Mouse (Mus musculus): ENCODE data around the gene Orai3. TPM values are rescaled to one million over a fixed set of nuclear protein-coding genes. Genes with fewer than 3 reads are reported as not detected.
A peak's percentile ranks its signal among the peaks of the same experiment; 100 is the strongest.

The Orai3 gene
- polyA plus RNA-seq, 1 experiment, result 50.3 TPM

DNA sequence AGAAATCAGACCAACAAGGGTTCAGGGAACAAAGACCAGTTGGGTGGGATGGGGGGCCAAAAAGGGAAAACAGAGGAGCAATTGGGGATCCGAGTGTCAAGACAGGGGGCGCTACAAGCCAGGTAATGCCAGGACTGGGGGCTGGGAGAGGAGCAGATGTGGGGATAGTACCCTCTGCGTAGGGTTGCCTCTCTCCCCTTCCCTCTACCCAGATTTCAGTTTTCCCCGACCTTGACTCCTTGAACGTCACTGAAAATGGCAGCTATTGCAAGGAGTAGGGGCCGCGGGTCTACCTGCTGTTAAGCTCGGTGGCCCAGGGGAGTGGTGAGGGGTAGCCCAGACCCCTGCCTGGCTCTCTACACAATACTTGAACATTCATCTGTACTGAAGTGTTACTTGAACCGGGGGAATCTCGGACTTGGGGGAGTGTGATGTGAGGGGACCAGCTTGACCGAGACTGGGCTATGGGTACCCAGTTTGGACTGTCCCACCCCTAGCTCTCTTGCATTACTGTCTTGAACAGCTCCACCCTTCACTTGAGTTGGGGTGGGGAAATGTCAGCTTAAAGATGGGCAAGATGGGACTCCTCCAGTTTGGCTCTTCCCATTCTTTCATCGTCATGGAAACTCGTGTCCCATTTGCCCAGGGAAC is 1.1 kb upstream of the Orai3 start:
- H3K4me3 ChIP-seq (ENCODE audit: extremely low read depth, insufficient read depth, insufficient read length), result no peak overlapping the region
- no peak for TF ChIP-seq POLR2A (IDR thresholded peaks at IDR 0.05; ENCODE audit: low read depth, low read length)
- peak; percentile 15; the same call in 1 of the 2 replicates for TF ChIP-seq CTCF (IDR thresholded peaks at IDR 0.05; ENCODE audit: extremely low read depth, insufficient read depth, insufficient read length, insufficient replicate concordance)
- H3K27me3 ChIP-seq (ENCODE audit: control insufficient read depth, insufficient read depth, low read length), result no peaks in the 10 kb centered on the region
- H3K27ac ChIP-seq (ENCODE audit: insufficient read depth, low read length), result no peak overlapping the region
- H3K36me3 ChIP-seq (ENCODE audit: control insufficient read depth, insufficient read depth, low read length), result no peaks in the 10 kb centered on the region
- DNase-seq (ENCODE audit: low read depth in 1 of 2, low spot score in 2 of 2), result no peak
- H3K4me1 ChIP-seq (ENCODE audit: control insufficient read depth, insufficient read depth, insufficient read length), result peaks cover 5% of the 10 kb centered on the region; the same call in 1 of the 2 replicates
- 65% methylated on average over 13 of the region's 13 CpGs for WGBS

DNA sequence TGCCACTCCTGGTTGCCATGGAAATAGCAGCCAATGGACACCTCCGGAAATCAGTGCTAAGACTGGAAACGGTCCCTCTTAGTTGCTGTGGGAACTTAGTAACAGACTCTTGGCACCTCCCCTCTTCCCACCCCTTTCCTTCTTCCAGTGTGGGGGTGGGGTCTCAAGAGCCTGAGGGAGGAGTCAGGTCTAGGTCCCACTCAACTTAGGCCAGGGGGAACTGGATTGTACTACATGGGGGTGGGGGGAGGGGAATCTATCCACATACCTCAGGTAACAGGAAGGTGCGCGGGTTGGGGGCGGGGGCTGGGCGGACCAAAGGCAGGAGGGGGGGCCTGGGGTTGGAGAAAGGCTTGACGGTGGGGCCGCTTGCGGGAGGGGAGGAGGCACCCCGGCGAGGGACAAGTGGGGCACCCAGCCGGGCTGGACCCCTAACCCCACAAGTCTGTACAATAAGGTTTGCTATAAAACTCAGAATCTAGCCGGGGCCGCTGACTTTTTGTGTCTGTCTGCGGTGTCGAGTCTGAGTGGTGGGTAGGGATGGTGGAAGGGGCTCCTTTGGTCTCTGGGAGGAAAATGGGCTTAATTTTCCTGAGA is 520 bp upstream of the Orai3 start:
- H3K4me3 ChIP-seq (ENCODE audit: extremely low read depth, insufficient read depth, insufficient read length), result peak overlapping the region; percentile 95
- WGBS, result 1% methylated on average over 16 of the region's 16 CpGs
- H3K27ac ChIP-seq (ENCODE audit: insufficient read depth, low read length), result peak overlapping the region; percentile 93
- TF ChIP-seq POLR2A (IDR thresholded peaks at IDR 0.05; ENCODE audit: low read depth, low read length) (no peak), CTCF (IDR thresholded peaks at IDR 0.05; ENCODE audit: extremely low read depth, insufficient read depth, insufficient read length, insufficient replicate concordance) (no peak)
- no peaks in the 10 kb centered on the region for H3K36me3 ChIP-seq (ENCODE audit: control insufficient read depth, insufficient read depth, low read length)
- H3K4me1 ChIP-seq (ENCODE audit: control insufficient read depth, insufficient read depth, insufficient read length), result peaks cover 4% of the 10 kb centered on the region; the same call in 1 of the 2 replicates
- peak; percentile 39 to 56 for DNase-seq (ENCODE audit: low read depth in 1 of 2, low spot score in 2 of 2)
- H3K27me3 ChIP-seq (ENCODE audit: control insufficient read depth, insufficient read depth, low read length), result no peaks in the 10 kb centered on the region

DNA sequence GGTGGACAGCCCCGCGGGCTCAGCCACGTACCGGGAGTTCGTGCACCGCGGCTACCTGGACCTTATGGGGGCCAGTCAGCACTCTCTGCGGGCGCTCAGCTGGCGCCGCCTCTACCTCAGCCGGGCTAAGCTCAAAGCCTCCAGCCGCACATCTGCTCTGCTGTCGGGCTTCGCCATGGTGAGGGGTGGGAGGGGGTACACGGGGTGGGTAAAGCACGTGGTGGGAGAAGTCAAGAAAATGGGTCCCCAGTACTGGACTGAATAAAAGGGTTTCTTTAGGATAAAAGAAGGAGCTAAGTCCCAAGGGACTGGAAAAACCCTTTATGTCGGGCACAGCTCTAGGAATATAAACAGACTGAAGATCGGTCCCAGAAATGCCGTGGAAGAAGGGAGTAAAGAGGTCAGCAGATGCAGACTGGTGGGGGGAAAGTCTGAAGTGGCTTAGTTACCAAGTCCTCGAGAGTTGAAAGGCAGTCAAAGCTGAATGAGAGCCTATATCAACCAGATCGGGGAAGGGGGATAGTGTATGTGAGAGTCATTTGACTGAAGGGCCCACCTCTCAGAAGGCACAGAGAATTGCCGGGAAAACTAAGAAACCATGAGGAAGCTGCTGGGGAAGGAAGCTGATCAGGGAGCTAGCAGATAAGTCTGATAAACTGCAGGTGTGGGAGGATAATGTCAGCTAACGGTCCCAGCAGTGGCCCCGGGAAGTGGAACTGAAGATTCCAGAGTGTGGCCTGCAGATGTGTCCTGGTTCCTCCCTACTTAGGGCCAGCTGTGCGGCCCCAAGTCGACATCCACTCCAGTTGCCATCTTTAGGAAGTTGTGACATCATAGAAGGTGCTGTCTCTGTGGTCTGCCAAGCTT is 657 bp downstream of the Orai3 start:
- no peak for DNase-seq (ENCODE audit: low read depth in 1 of 2, low spot score in 2 of 2)
- 3% methylated on average over 27 of the region's 27 CpGs for WGBS
- no peaks in the 10 kb centered on the region for H3K27me3 ChIP-seq (ENCODE audit: control insufficient read depth, insufficient read depth, low read length)
- TF ChIP-seq POLR2A (IDR thresholded peaks at IDR 0.05; ENCODE audit: low read depth, low read length) (no peak), CTCF (IDR thresholded peaks at IDR 0.05; ENCODE audit: extremely low read depth, insufficient read depth, insufficient read length, insufficient replicate concordance) (no peak)
- peak overlapping the region; percentile 95 for H3K4me3 ChIP-seq (ENCODE audit: extremely low read depth, insufficient read depth, insufficient read length)
- no peaks in the 10 kb centered on the region for H3K36me3 ChIP-seq (ENCODE audit: control insufficient read depth, insufficient read depth, low read length)
- H3K27ac ChIP-seq (ENCODE audit: insufficient read depth, low read length), result peak overlapping the region; percentile 93
- H3K4me1 ChIP-seq (ENCODE audit: control insufficient read depth, insufficient read depth, insufficient read length), result peaks cover 3% of the 10 kb centered on the region; the same call in 1 of the 2 replicates

DNA sequence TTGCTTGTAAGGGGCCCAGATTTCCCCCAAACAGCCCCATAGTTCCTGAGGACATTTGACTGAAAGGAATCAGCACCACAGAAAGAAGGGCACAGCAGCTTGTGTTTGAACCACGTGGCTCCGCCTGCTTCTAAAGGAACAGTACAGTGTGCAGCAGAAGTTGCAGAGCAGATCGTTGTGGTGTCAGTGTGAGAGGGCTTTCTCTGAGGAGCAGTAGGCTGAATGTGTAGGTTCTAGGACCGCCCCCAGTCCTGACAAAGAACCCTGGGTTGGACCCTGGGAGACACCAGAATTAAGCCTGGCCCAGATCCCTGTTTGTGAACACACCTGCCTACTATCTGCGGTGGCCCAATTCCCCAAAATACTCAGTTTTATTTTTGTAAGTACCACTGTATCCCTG is 1.6 kb downstream of the Orai3 start:
- Histone ChIP-seq H3K27ac (ENCODE audit: insufficient read depth, low read length) (no peak overlapping the region), H3K36me3 (ENCODE audit: control insufficient read depth, insufficient read depth, low read length) (no peaks in the 10 kb centered on the region), H3K27me3 (ENCODE audit: control insufficient read depth, insufficient read depth, low read length) (no peaks in the 10 kb centered on the region), H3K4me3 (ENCODE audit: extremely low read depth, insufficient read depth, insufficient read length) (no peak overlapping the region), H3K4me1 (ENCODE audit: control insufficient read depth, insufficient read depth, insufficient read length) (peaks cover 3% of the 10 kb centered on the region; the same call in 1 of the 2 replicates)
- DNase-seq (ENCODE audit: low read depth in 1 of 2, low spot score in 2 of 2), result no peak
- 56% methylated on average over 5 of the region's 5 CpGs for WGBS
- no peak for TF ChIP-seq POLR2A (IDR thresholded peaks at IDR 0.05; ENCODE audit: low read depth, low read length)
- TF ChIP-seq CTCF (IDR thresholded peaks at IDR 0.05; ENCODE audit: extremely low read depth, insufficient read depth, insufficient read length, insufficient replicate concordance), result no peak

DNA sequence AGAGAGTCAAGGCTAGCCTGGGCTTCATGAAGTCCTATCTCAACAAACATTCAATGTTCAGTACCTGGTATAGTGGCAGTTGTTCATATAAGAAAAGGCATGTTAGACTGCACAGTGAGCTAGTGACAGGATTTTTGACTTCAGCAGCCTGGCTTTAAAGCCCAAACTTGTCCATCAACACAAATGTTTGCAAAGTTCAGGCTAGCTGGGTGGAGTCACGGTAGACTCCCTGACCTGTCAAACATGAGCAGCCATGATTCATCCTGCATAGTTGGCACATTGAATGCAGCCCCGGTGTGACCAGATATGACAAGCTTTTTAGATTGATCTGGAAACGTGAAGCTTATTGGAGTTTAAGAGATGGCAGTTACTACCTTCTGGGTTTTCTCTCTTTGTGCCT is 2.5 kb downstream of the Orai3 start:
- no peak for TF ChIP-seq CTCF (IDR thresholded peaks at IDR 0.05; ENCODE audit: extremely low read depth, insufficient read depth, insufficient read length, insufficient replicate concordance)
- TF ChIP-seq POLR2A (IDR thresholded peaks at IDR 0.05; ENCODE audit: low read depth, low read length), result no peak
- H3K4me1 ChIP-seq (ENCODE audit: control insufficient read depth, insufficient read depth, insufficient read length), result peaks cover 3% of the 10 kb centered on the region; the same call in 1 of the 2 replicates
- no peaks in the 10 kb centered on the region for H3K27me3 ChIP-seq (ENCODE audit: control insufficient read depth, insufficient read depth, low read length)
- H3K4me3 ChIP-seq (ENCODE audit: extremely low read depth, insufficient read depth, insufficient read length), result no peak overlapping the region
- DNase-seq (ENCODE audit: low read depth in 1 of 2, low spot score in 2 of 2), result no peak
- no peaks in the 10 kb centered on the region for H3K36me3 ChIP-seq (ENCODE audit: control insufficient read depth, insufficient read depth, low read length)
- 76% methylated on average over 3 of the region's 3 CpGs for WGBS
- no peak overlapping the region for H3K27ac ChIP-seq (ENCODE audit: insufficient read depth, low read length)

DNA sequence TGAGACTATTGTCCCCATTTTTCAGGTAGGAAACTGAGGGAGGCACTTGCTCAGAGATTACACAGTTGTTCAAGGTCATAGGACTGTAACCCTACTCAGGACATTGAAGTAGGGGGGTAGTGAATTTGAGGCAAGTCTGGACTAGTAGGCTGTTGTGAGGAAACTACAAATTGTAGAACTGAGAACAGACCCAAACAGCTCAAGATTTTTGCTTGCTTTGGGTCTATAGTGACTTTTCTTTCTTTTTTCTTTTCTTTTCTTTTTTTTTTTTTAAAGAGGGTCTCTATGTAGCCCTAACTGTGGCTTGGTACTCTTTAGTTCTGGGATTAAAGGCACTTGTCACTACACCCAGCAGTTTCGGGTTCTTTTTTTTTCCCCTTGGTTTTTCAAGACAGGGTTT is 2.9 kb downstream of the Orai3 start:
- no peak for DNase-seq (ENCODE audit: low read depth in 1 of 2, low spot score in 2 of 2)
- TF ChIP-seq POLR2A (IDR thresholded peaks at IDR 0.05; ENCODE audit: low read depth, low read length), result no peak
- Histone ChIP-seq H3K4me3 (ENCODE audit: extremely low read depth, insufficient read depth, insufficient read length) (no peak overlapping the region), H3K27ac (ENCODE audit: insufficient read depth, low read length) (no peak overlapping the region), H3K36me3 (ENCODE audit: control insufficient read depth, insufficient read depth, low read length) (no peaks in the 10 kb centered on the region), H3K4me1 (ENCODE audit: control insufficient read depth, insufficient read depth, insufficient read length) (peaks cover 3% of the 10 kb centered on the region; the same call in 1 of the 2 replicates), H3K27me3 (ENCODE audit: control insufficient read depth, insufficient read depth, low read length) (no peaks in the 10 kb centered on the region)
- WGBS, result 95% methylated on average over 1 of the region's 1 CpGs
